Mouse (Mus musculus) thymus, postnatal 4 days (tissue): ENCODE measurements around the gene Ifitm7.
"Not testable (repeated sequence)": the region's sequence is repeated elsewhere in the genome, so short reads cannot be mapped to it uniquely, and the experiment has no call there.

Experiments
- DNase-seq: peaks from one replicate; pipeline ENCODE4 v3.0.0; 2021

Ifitm7 gene

DNA sequence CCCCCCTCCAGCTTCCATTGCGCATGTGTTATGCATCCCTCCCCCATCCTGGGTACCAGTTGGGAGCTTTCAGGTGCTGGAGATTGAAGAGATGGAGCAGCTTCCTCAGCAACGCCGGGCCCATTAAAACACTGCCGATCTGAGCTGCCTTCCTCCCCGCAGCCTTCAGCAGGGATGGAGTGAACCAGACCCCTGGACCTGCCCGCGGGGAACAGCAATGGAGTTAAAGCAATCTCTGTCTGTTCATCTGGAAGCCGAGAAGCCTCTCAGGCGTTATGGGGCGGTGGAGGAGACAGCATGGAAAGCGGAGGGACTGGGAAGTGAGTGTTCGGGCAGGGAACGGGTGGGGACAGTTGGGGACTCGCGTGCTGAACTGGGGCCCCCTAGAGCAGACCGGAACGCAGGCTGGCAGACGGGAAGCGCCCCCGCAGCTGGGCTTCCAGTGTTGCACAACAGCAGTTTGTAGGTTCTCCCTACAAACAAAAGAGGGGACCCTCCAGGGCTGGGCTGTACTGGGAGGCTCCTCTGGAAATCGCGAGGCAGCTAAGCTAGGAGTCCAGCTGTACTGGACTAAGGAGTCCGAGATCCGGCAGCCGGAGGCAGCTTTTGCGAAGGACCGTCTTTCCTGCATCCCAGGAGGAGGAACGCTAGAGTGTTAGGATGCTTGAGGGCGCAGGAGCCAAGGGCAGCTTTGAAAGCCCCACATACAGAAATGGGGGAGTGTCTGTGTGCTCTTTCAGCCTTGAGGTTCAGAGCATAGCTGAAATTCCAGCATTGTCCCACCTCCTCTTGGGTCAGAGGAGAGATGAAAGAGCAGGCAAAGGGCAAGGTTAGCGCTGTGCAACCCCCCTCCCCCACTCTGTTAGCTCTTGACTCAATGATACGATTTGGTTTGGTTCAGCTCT is at the start of gene Ifitm7, which contains the start of gene 2900011O08Rik:
TSS of gene Ifitm7 (minus strand) at position 315 of the 905 bp plus-strand sequence.
TSS of gene 2900011O08Rik (plus strand) at position 31 of the 905 bp plus-strand sequence.
- DNase-seq = peak; percentile 19

DNA sequence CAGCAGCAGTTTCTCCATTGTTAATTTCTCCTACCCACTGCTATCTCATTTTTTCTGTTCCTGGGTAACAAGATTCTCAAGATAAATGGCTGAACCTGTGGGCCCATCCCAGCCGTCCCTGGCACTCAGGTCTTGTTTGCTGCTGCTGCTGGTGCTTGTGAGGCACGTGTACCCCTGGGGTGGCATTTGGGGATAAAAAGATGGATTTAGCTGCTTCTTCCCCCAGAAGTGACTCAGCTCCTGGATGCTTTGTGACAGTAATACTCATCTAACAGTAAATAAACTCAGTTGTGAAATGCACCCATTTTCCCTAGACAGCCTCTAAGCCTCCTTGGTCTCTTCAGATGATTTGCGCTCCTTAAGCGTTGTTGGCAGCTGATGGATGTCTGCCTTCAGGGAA is 46.4 kb upstream of the Ifitm7 start:
- DNase-seq = no peak

DNA sequence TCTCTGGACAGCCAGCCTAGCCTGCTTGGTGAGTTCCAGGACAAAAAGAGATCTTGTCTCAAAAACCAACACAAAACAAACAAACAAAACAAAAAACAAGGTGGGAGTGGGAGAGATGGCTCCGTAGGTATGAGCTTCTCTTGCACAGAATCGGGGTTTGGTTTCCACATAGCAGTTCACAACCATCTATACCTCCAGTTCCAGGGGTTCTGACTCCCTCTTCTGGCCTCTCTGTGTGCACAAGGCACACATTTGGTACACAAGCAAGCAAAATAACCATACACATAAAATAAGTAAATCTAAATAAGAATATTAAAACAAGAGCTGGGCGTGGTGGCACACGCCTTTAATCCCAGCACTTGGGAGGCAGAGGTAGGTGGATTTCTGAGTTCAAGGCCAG is 44.0 kb upstream of the Ifitm7 start:
- no peak for DNase-seq

DNA sequence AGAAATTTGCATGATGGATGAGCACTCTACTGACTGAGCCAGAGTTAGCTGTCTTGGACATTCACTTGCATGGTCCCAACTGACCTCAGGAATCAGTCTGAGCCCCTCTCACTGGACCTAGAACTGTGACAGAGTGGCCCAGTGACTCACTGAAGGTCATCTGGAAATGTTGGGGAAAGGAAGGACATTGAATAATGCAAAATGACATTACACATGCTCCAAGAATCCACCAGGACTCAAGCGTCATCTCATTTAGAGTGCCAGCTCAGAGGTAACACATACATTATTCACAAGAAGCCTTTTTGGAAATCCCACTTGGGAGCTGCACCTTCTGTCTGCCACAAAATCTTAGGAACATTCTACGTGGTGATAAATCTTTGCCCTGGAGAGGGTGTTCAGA is 43.2 kb upstream of the Ifitm7 start:
- no peak for DNase-seq

DNA sequence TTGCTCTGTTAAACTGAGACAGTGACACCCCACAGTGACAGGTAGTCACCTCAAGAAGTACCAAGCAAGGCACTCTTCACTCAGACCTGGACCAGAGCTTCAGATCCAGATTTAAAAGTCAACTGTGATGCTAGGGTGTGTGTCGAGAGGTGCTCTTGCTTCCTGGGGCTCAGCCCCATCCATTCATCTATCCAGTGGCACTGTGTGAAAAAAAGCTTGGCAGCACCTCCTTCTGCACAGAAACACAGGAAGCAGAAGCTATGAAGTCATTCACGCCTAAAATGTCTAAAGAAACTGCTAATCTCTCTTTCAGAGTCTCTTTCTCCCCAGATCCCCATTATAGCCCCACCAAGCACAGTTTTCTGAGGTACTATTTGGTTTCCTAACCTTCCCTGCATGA is 42.4 kb upstream of the Ifitm7 start:
- no peak for DNase-seq

DNA sequence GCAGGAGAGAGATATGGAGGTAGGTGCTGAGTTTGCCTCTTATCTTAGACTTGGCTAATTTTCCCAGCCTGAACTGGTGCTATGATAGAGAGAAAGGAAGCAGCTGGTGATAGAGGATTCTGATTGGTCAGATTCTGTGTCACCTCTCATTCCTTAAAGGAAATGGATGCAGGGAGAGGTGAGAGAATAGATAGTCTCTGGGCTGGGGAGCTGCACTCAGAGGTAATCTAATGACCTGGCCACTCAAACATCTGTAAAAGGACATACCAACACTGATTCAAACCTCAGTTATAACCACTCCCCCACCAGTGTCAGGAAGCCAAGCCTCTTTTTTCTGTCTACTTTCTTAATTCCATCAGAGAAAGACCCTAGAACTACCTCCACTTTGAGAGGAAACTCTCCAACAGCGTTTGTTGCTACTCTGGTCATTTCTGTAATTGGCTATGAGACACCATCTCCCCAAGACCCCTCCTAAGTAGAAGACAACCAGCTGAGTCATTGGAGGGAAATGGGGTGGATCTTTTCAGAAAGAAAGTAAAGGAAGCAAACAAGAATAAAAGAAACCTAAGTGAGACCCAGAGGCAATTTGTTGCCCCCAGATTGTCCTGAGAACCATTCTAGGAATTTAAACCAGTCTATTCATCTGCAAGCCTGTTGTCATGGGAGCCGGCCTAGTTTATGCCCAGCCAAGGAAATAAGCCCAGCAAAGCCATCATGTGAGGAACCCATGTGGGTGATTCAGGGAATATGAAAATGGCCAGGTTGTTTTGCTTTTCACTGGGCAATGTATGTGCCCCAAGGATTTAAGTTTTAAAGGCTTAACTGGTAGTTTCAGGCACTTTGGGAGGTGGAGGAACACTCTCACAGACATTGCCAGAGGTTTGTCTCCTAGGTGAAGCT is 38.7 kb upstream of the Ifitm7 start:
- no peak for DNase-seq

DNA sequence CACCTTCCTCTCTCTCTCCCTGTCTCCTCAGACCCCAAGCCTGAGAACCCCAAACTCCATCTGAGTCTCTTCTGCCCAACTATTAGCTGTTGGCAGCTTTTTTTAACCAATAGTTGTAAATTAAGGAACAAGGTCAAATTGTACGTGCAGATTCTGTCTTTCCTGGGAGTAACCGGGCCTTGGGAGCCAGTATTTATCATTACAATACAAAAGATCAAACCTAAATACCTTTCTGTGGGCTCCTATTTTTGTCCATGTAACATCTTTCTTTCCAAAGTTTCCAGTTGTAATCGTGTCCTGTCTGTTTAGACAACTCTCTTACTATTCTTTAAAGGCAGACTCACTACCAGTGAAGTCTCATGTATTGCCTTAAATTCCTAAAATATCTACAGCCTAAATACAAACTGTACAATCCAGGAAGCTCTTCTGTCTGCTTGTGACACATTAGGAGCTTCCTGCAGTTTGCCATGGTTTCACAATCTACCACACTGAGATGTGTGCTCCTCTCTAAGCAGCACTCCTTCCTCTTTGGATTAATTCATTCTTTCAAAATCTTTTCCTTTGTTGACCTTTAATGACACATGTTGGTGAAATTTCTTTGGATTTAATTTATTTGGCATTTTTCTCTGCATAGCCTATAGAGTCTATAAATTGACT is 34.6 kb upstream of the Ifitm7 start:
- DNase-seq = no peak

DNA sequence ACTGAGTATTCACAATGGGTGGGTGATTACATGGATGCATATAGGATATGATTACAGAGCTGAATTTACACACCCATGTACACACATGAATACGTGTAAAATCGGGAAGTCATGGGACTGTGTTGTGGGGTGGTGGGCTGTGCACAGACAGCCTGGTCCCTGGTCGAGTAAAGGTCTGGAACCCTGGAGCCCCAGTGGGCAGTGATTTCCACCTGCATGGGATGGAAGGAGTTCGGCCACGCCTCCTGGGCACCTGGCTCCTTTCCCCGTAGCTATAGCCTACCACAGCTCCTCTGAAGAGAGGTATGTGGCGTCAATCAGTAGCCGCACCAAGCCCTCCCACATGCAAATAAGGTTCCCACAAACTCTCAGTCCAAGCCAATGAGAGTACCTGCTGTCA is 30.6 kb upstream of the Ifitm7 start:
- no peak for DNase-seq

DNA sequence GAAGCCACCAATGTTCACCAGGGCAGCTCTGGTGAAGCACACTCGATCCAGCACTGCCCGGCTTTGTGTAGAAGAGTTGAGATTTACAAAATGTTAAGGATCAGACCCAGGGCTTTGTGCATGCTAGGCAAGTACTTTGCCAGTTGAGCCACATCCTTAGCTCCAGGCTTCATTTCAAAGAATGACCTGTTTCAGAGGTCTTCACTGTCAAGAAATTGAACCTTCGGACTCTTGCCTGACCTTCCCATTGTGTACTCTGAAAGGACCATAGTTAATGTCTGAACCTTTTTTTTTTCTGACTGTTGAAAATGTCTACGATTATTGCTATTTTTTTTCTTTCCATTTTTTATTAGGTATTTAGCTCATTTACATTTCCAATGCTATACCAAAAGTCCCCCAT is 23.3 kb upstream of the Ifitm7 start:
- no peak for DNase-seq

DNA sequence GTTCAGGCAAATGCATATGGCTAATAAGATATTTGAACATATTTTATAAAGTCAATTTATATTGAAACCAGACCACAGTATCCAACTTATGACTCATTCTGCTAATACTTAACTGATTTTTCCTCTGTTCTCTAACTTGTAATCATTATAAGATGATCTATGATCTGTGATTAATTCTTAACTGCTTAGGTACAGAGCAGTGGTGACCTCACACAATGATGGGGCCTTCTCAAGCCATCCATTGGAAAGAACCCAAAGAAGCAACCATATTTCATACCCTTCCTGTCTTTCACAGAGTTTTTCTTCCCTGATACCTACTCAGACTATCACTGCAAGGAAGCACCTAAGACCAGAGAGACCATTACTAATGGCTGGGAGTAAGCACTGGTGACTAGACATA is 22.0 kb upstream of the Ifitm7 start:
- DNase-seq = no peak

DNA sequence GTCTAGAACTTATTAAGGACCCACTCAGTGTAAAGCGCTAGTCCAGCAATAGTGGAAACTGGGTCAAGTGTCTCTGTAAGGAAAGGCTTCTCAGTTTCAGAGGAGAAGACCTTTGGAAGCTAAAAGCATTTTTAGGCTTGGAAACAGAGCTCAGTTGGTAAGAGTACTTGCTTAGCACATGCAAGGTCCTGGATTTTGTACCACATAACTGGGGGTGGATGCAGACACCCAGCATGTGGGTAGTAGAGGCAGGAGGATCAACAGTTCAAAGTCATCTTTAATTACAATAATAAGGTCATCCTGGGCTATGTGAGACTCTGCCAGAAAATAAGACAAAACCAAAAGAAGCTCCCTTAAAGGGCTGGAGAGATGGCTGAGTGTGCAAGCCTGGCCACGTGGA is 21.4 kb upstream of the Ifitm7 start:
- DNase-seq = no peak

DNA sequence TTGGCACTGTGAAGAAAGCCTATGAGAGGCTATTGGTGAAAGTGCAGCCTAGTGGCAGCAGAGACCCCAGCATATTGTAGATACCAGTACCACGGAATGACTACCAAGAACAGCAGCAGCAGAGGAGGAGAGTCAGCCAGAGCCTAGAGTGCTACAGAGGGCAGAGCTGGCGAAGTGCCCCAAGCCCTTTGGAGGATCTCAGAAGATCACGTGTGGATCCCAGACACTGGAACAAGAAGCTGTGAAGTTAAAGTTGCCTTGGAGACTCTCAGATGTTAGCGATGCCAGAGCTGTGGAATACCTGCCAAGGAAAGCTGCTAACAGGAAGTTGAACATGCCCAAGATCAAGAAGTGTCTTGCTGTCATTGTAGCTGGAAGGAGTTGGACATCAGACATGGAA is 18.6 kb upstream of the Ifitm7 start:
- no peak for DNase-seq

DNA sequence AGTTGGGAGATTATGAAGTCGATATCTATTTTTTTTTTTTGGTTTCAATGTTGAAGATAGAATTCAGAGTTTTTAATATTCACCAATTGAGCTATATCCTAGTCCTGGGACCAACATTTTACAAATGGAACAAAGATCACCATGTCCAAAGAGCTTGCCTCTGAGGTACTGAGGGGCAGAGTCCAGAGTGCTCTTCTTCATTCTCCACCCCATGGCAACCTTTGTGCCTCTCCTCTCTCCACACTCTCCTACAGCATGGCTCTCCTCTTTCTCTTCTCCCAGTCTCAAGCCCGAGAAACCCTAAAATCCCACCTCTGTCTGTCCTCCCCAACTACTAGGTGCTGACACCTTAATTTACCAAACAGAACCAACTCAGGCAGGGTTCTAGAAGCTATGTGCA is 18.0 kb upstream of the Ifitm7 start:
- no peak for DNase-seq

DNA sequence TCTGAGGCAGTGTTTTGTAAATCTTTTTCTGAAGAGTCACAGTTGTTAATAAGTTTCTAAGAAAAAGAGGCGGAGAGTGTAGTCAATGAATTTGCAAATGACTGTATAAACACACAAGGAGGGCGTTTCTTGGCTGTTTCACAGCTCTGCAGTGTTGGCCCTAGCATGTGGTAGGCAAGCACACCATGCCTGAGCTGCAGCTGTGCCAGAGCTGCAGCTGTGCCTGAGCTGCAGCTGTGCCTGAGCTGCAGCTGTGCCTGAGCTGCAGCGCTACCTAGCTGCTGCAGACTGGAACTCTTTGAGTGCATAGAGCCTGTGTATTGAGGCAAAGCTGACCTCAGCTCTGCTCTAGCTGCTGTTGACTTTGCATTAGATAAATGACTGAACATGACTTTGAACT is 17.5 kb upstream of the Ifitm7 start:
- no peak for DNase-seq

DNA sequence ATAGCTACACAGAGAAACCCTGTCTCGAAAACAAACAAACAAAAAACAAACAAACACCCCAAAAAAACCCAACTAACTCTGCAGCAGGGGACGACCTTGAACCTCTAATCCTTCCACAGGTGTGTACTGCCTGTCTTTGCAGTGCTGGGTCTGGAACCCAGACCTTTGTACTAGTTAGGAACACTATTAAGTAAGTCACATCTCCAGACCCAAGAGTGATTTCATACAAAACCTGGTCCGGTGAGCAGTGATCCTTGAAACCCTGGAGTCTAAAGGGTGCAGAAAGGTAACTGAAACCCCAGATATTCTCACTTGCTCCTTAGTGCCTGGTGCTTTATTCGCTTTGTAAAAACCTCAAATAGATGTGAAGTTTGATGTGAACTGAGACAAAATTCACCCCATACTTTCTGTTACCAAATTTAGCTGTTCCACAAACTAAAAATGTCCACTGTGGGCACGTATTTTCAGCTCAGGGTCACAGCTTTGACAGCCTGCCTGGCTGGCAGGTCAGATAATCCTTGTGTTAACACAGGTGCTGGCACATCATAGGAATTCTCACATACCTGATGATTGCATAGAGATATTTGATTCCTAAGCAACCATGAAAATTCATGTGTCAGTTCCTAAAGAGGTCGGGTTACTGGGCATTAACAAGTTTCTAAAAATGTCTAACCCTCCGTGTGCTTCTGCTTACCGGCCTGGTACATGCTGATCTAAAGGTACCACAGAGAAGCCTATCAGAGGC is 16.9 kb upstream of the Ifitm7 start:
- DNase-seq = no peak

DNA sequence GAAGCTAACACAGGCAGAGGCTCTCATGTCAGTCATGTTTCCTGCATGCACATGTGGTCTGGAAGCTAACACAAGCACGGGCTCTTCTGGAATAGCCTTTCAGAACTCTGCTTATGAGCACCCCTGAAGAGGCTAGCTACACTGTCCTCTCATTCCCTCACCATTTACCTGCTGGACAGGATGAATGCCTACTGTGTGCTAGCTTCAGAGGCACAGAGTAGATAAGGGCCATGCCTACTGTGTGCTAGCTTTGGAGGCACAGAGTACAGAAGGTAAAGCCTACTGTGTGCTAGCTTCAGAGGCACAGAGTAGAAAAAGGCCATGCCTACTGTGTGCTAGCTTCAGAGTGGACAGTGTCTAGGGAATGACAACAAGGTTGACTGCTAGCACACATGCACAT is 7.8 kb upstream of the Ifitm7 start:
- no peak for DNase-seq

DNA sequence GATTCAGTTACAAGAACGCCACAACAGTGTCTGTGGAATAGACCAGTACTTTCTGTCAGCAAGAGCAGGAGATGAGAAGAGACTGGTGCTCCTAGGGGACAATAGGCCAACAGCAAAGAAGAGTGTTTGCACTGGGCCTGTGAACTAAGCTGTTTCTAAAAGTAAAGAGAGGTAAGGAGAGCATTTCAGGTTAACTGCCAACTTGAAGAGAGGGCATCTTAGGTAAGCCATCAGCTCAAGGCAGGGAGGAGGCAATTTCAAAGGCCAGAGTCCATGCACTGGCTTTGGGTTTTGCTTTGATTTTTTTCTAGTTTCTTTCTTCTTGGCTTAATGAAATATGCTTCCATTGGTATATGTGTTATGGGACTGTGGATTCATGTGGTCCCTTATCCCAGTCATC is 7.4 kb upstream of the Ifitm7 start:
- no peak for DNase-seq

DNA sequence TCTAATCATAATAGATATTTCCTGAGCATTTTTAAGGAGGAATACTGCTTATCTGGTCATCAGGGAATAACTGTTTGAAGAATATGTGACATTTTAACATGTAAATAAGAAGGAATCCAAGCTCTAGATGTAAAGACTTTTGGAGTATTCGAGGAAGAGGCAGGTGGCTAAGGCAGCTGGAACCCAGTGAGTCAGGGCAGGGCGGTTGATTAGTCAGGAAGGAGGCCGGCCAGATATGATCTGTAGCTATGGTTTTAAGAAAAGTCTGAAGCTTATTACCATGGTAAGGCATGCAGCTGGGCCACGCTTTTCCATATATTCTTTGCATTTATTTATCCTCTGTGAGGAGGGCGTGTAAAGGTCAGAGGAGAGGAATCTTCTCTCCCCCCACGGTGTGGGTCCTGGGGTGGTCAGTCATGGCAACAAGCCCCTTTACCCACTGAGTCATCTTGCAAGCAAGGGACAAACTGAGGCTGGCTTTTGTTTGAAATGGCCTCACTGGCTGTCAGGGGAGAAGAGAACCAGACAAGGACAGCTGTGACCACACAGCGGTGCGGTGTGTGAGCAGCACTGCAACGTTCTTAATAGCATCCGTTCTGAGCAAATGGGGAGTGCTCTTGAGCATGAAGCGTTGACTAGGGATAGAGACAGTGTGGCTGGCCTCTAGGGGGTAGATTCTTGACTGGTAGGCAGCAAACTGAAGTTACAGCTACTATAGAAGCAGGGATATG is 6.0 kb upstream of the Ifitm7 start:
- DNase-seq = no peak

DNA sequence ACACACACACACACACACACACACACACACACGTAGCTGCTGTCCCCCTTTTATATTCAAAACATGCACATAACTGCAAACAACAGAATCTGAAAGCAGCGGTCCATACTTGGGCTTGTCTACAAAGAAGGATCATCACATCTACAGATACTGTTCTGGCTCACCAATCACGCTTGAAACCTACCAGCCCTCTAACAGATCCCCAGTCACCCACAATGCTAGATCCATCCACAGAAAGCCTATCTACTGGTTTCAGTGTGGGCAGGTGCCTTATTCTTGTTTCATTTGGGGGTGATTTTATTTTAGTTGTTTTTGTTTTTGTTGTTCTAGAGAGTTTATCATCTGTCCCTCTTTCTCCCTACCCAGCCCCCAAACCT is 503 bp downstream of the Ifitm7 start:
- DNase-seq = no peak

DNA sequence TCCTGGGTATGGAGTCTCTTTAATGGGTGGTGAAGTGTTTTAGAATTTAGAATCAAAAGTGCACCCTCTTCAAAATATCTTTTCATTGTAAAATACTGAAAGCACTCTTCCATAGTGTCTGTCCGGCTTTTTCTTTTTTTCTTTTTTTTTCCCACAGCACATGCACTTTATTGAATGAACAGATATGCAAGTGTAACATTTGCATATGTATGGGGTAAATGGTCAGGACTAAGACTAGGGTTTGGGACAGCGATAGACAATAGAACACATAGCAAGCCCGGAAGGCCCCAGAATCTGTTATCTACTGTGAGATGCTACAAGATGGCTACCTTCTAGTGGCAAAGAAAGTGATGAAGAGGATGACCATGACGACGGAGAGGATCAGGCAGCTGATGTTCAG is 3.5 kb downstream of the Ifitm7 start:
- DNase-seq = no peak

DNA sequence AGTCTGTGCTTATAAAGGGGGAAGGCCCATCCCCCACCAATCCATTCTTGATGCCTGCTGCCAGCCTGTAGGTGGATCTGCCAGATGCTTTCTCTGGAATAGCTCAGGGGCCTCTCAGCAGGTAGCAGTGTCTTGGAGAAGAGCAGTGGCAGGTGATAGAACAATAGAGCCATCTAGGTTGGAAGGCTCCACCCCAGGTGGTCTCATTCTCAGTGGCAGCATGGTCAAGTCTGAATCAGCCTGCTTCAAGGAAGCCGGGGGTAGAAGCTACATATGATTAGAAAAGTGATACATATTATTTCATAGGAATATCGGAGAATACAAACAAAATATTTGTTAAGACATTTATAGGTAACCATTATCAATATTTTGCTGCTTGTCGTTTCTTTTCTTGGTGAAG is 5.0 kb downstream of the Ifitm7 start:
- DNase-seq = not testable (repeated sequence)

DNA sequence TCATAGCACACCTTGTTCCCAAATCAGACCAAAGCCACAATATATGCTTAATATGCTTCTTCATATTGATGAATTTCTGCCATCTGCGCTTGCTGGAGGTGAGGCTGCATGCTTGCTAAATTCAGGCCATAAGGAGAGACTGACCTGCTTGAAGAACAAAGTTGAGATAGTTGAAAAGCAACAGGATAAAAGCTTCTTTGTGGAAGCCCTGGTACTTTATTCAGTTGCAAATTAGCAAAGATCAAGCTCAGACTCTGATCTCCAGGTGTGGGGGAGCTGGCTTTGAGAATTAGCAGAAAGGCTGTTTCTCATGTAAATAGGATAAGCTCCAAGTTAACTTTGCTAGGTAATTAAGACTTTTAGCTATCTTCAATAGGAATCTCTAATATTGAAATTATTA is 9.7 kb downstream of the Ifitm7 start:
- not testable (repeated sequence) for DNase-seq
